In the genomic region with DNA sequence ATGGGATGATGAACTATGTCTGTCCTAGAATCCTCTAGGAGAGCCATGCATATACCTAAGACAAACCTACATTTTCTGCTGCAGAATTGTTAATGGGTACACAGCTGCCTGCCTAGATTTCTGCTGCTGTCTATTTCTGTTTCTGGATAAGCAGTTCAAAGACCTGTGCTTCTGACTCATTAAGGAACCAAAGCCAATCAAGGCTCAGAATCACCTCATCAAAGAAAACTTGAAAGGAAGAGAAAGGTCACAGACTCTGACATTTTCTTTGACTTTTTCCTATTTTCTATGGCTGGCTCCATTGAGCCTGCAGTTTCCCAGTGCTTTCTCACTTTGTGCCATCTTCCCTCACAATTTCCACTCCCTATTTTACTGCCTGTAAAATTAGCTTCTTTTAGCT, we compare ENCODE assay signal across 16 mouse cellular contexts. TPM values are rescaled to one million over a fixed set of nuclear protein-coding genes. Genes with fewer than 3 reads are reported as not detected.
DNase-seq lines count a peak whose midpoint lies in the region; ATAC-seq lines count a peak whose summit lies in the region.
"Had no signal": no experiment of that assay in that cellular context is flagged by ENCODE, and none has a peak within 500 bp of the region (broad histone marks: within the 10 kb centered on the region; RNA-seq: fewer than 3 reads in every experiment).

No protein-coding gene starts in this region.

- no peak for ATAC-seq in heart, embryonic 13.5 days (ENCODE audit: extremely low read depth, insufficient number of reproducible peaks, low FRiP score, low TSS enrichment)
- peak; percentile 70 for ATAC-seq in activated CD4-positive, CD25-positive, alpha-beta regulatory T cell, adult 4 months
- ATAC-seq: forebrain, embryonic 16.5 days had no signal

- no peaks in the 10 kb centered on the region for H3K9me3 ChIP-seq in heart, embryonic 13.5 days
- H3K9me3 ChIP-seq: embryonic facial prominence, embryonic 12.5 days; heart, embryonic 12.5 days had no signal

- intact Hi-C loops in left cerebral cortex, postnatal 4 days (cut with DNase I), result no loop called here

- no peak overlapping the region for H3K4me3 ChIP-seq in heart, embryonic 13.5 days
- H3K4me3 ChIP-seq: embryonic facial prominence, embryonic 12.5 days; heart, embryonic 12.5 days had no signal

- H3K27me3 ChIP-seq in heart, embryonic 13.5 days (replicated peaks), result no peaks in the 10 kb centered on the region
- H3K27me3 ChIP-seq: embryonic facial prominence, embryonic 12.5 days; heart, embryonic 12.5 days had no signal

- H3K4me2 ChIP-seq in heart, embryonic 13.5 days, result no peak overlapping the region
- H3K4me2 ChIP-seq: embryonic facial prominence, embryonic 12.5 days; heart, embryonic 12.5 days; hindbrain, embryonic 14.5 days had no signal

- 0 out of 2 replicates have a peak overlapping the region, but pooled peaks have one; percentile 12 for H3K27ac ChIP-seq in heart, embryonic 13.5 days (replicated peaks)
- H3K27ac ChIP-seq: embryonic facial prominence, embryonic 12.5 days; hindbrain, embryonic 14.5 days had no signal

- H3K9ac ChIP-seq in heart, embryonic 13.5 days, result no peak overlapping the region
- H3K9ac ChIP-seq: embryonic facial prominence, embryonic 12.5 days; heart, embryonic 12.5 days; hindbrain, embryonic 14.5 days had no signal

- no peak for DNase-seq in heart, postnatal 4 days
- peak; percentile 76 for DNase-seq in CD4-positive, CD25-positive, alpha-beta regulatory T cell, adult 2 months (ENCODE audit: low read depth, low spot score)
- peak; percentile 79 for DNase-seq in naive thymus-derived CD4-positive, alpha-beta T cell, adult 2 months (ENCODE audit: low read depth)
- no peak for DNase-seq in left cerebral cortex, postnatal 4 days
- no peak for DNase-seq in spleen, postnatal 36 days (ENCODE audit: low spot score in 2 of 2)
- DNase-seq: adrenal gland, postnatal 25 days; cerebellum, adult 9-10 months; cerebellum, postnatal 25 days; gastrocnemius, postnatal 10 days; kidney, adult 11 months had no signal

- H3K36me3 ChIP-seq in heart, embryonic 13.5 days, result 0 out of 2 replicates have a peak, but pooled peaks cover 5% of the 10 kb centered on the region
- H3K36me3 ChIP-seq: embryonic facial prominence, embryonic 12.5 days had no signal

- H3K4me1 ChIP-seq in heart, embryonic 13.5 days, result peaks cover 81% of the 10 kb centered on the region

RNA-seq across cellular contexts. Expression of a gene that starts 21.5 kb away (rescaled TPM):
- 27.7 and 29.5 TPM in 2 replicates for polyA plus RNA-seq in heart, embryonic 13.5 days (2015; fragmentation: Nextera tagmentation; extraction: Ambion mirVana)
- 10 to 100 TPM; 48.9 to 50.3 TPM for total RNA-seq in heart, postnatal 4 days (2021)
- polyA plus RNA-seq in activated CD4-positive, CD25-positive, alpha-beta regulatory T cell, adult 4 months (2017; shearing (Covaris generic)), result 100 to 1,000 TPM in 1 of 2 experiments, 10 to 100 TPM in 1; 88.4 to 103 TPM
- total RNA-seq in left cerebral cortex, postnatal 4 days (2021), result 100 to 1,000 TPM; 105 to 107 TPM

Comparison
In these comparisons a context has a peak if more than half of its experiments do, and no peak if none do; other contexts are left out.
1. DNase-seq: peak in CD4-positive, CD25-positive, alpha-beta regulatory T cell, adult 2 months (single experiment) and naive thymus-derived CD4-positive, alpha-beta T cell, adult 2 months (single experiment); none in heart, postnatal 4 days (single experiment), left cerebral cortex, postnatal 4 days (single experiment) and spleen, postnatal 36 days (0 of 2).